Mouse (Mus musculus): ENCODE measurements around the gene Tcfl5.

GRCm38 (mm10) chr2:180610283-180610682 lies 32.2 kb downstream of the Tcfl5 start:
- TF ChIP-seq CTCF (IDR thresholded peaks at IDR 0.05) (no peak), EP300 (IDR thresholded peaks at IDR 0.05) (no peak)
